ENCODE assay signal across 13 mouse cellular contexts in genomic region chr3:70594785-70595184, GRCm38 (mm10).
"Had no signal": no experiment of that assay in that cellular context is flagged by ENCODE, and none has a peak within 500 bp of the region (broad histone marks: within the 10 kb centered on the region; RNA-seq: fewer than 3 reads in every experiment).

No protein-coding gene starts in this region.

- H3K9me3 ChIP-seq: kidney, embryonic 15.5 days; midbrain, embryonic 12.5 days had no signal

- DNase-seq: kidney, adult 8-10 months; kidney, postnatal 10 days; kidney, postnatal 36 days; liver, postnatal 0 days; lung, embryonic 14.5 days; thymus, adult 2 months; thymus, postnatal 25 days had no signal

- H3K27me3 ChIP-seq: kidney, embryonic 15.5 days; midbrain, embryonic 12.5 days had no signal

- H3K4me3 ChIP-seq: kidney, embryonic 15.5 days; midbrain, embryonic 12.5 days had no signal

- H3K36me3 ChIP-seq: kidney, embryonic 15.5 days; midbrain, embryonic 12.5 days had no signal

- H3K27ac ChIP-seq: kidney, embryonic 15.5 days; liver, embryonic 14.5 days; macrophage; midbrain, embryonic 12.5 days had no signal

- ATAC-seq: liver, postnatal 0 days; lung, postnatal 0 days had no signal

- H3K4me2 ChIP-seq: kidney, embryonic 15.5 days; liver, embryonic 11.5 days; lung, embryonic 14.5 days; midbrain, embryonic 12.5 days had no signal

- H3K4me1 ChIP-seq: kidney, embryonic 15.5 days; midbrain, embryonic 12.5 days had no signal

- H3K9ac ChIP-seq: kidney, embryonic 15.5 days; liver, embryonic 14.5 days; liver, postnatal 0 days; lung, embryonic 14.5 days; midbrain, embryonic 12.5 days had no signal
